Mouse (Mus musculus): ENCODE results near the gene Btbd2. TPM values are rescaled to one million over a fixed set of nuclear protein-coding genes. Genes with fewer than 3 reads are reported as not detected.
A peak's percentile ranks its signal among the peaks of the same experiment; 100 is the strongest.
"Not testable (repeated sequence)": the region's sequence is repeated elsewhere in the genome, so short reads cannot be mapped to it uniquely, and the experiment has no call there.

The Btbd2 gene
- polyA plus RNA-seq, 1 experiment from 2014 or later: 75.0 TPM

GRCm38 (mm10) chr10:80610116-80610785 is 46.6 kb downstream of the Btbd2 start:
- ATAC-seq (ENCODE audit: low read depth): no peak
- Histone ChIP-seq H3K9me3 (ENCODE audit: control insufficient read depth, low read length) (no peaks in the 10 kb centered on the region), H3K4me3 (ENCODE audit: low read depth, low read length) (no peak overlapping the region), H3K36me3 (ENCODE audit: control insufficient read depth, insufficient read depth, low read length) (peaks cover 36% of the 10 kb centered on the region), H3K27me3 (ENCODE audit: control insufficient read depth, insufficient read depth, low read length) (no peaks in the 10 kb centered on the region), H3K4me2 (ENCODE audit: low read depth, low read length) (no peak overlapping the region), H3K27ac (ENCODE audit: low read depth, low read length) (no peak overlapping the region), H3K9ac (replicated peaks; ENCODE audit: low read depth, low read length) (no peak overlapping the region), H3K4me1 (ENCODE audit: control insufficient read depth, insufficient read depth, low read length) (no peaks in the 10 kb centered on the region)
- 89% methylated on average over 9 of the region's 9 CpGs for WGBS

- Histone ChIP-seq H3K4me3 (ENCODE audit: low read depth, low read length) (no peak overlapping the region), H3K4me2 (ENCODE audit: low read depth, low read length) (no peak overlapping the region), H3K27ac (ENCODE audit: low read depth, low read length) (no peak overlapping the region), H3K9me3 (ENCODE audit: control insufficient read depth, low read length) (no peaks in the 10 kb centered on the region), H3K27me3 (ENCODE audit: control insufficient read depth, insufficient read depth, low read length) (no peaks in the 10 kb centered on the region), H3K9ac (replicated peaks; ENCODE audit: low read depth, low read length) (no peak overlapping the region), H3K4me1 (ENCODE audit: control insufficient read depth, insufficient read depth, low read length) (no peaks in the 10 kb centered on the region), H3K36me3 (ENCODE audit: control insufficient read depth, insufficient read depth, low read length) (peaks cover 29% of the 10 kb centered on the region)
- ATAC-seq (ENCODE audit: low read depth): no peak
- WGBS: 90% methylated on average over 10 of the region's 10 CpGs
Measured at GRCm38 (mm10) chr10:80609269-80609924, 47.5 kb downstream of the Btbd2 start.

- Histone ChIP-seq H3K4me3 (ENCODE audit: low read depth, low read length) (no peak overlapping the region), H3K4me2 (ENCODE audit: low read depth, low read length) (no peak overlapping the region), H3K27ac (ENCODE audit: low read depth, low read length) (no peak overlapping the region), H3K4me1 (ENCODE audit: control insufficient read depth, insufficient read depth, low read length) (peaks cover 9% of the 10 kb centered on the region), H3K9ac (replicated peaks; ENCODE audit: low read depth, low read length) (no peak overlapping the region), H3K9me3 (ENCODE audit: control insufficient read depth, low read length) (no peaks in the 10 kb centered on the region), H3K36me3 (ENCODE audit: control insufficient read depth, insufficient read depth, low read length) (peaks cover 29% of the 10 kb centered on the region), H3K27me3 (ENCODE audit: control insufficient read depth, insufficient read depth, low read length) (no peaks in the 10 kb centered on the region)
- no peak for ATAC-seq (ENCODE audit: low read depth)
- 95% methylated on average over 3 of the region's 3 CpGs for WGBS
Measured at GRCm38 (mm10) chr10:80608435-80608834, 48.4 kb downstream of the Btbd2 start.

GRCm38 (mm10) chr10:80606737-80607350 is 50.0 kb downstream of the Btbd2 start:
- H3K36me3 ChIP-seq (ENCODE audit: control insufficient read depth, insufficient read depth, low read length): peaks cover 22% of the 10 kb centered on the region
- no peaks in the 10 kb centered on the region for H3K9me3 ChIP-seq (ENCODE audit: control insufficient read depth, low read length)
- no peak overlapping the region for H3K4me3 ChIP-seq (ENCODE audit: low read depth, low read length)
- H3K9ac ChIP-seq (replicated peaks; ENCODE audit: low read depth, low read length): no peak overlapping the region
- ATAC-seq (ENCODE audit: low read depth): no peak
- 97% methylated on average over 34 of the region's 34 CpGs for WGBS
- H3K27ac ChIP-seq (ENCODE audit: low read depth, low read length): no peak overlapping the region
- peaks cover 10% of the 10 kb centered on the region for H3K4me1 ChIP-seq (ENCODE audit: control insufficient read depth, insufficient read depth, low read length)
- H3K4me2 ChIP-seq (ENCODE audit: low read depth, low read length): no peak overlapping the region
- H3K27me3 ChIP-seq (ENCODE audit: control insufficient read depth, insufficient read depth, low read length): no peaks in the 10 kb centered on the region

GRCm38 (mm10) chr10:80606306-80606705 is 50.6 kb downstream of the Btbd2 start:
- peaks cover 22% of the 10 kb centered on the region for H3K36me3 ChIP-seq (ENCODE audit: control insufficient read depth, insufficient read depth, low read length)
- no peaks in the 10 kb centered on the region for H3K27me3 ChIP-seq (ENCODE audit: control insufficient read depth, insufficient read depth, low read length)
- no peak for ATAC-seq (ENCODE audit: low read depth)
- H3K4me1 ChIP-seq (ENCODE audit: control insufficient read depth, insufficient read depth, low read length): peaks cover 10% of the 10 kb centered on the region
- H3K9me3 ChIP-seq (ENCODE audit: control insufficient read depth, low read length): no peaks in the 10 kb centered on the region
- H3K9ac ChIP-seq (replicated peaks; ENCODE audit: low read depth, low read length): no peak overlapping the region
- WGBS: 93% methylated on average over 23 of the region's 23 CpGs
- H3K27ac ChIP-seq (ENCODE audit: low read depth, low read length): no peak overlapping the region
- no peak overlapping the region for H3K4me2 ChIP-seq (ENCODE audit: low read depth, low read length)
- no peak overlapping the region for H3K4me3 ChIP-seq (ENCODE audit: low read depth, low read length)

- ATAC-seq (ENCODE audit: low read depth); H3K9ac ChIP-seq (replicated peaks; ENCODE audit: low read depth, low read length); H3K27me3 ChIP-seq (ENCODE audit: control insufficient read depth, insufficient read depth, low read length); H3K4me2 ChIP-seq (ENCODE audit: low read depth, low read length); H3K4me3 ChIP-seq (ENCODE audit: low read depth, low read length); H3K9me3 ChIP-seq (ENCODE audit: control insufficient read depth, low read length); H3K27ac ChIP-seq (ENCODE audit: low read depth, low read length): not testable (repeated sequence)
- 90% methylated on average over 3 of the region's 4 CpGs for WGBS
- peaks cover 10% of the 10 kb centered on the region for H3K4me1 ChIP-seq (ENCODE audit: control insufficient read depth, insufficient read depth, low read length)
- H3K36me3 ChIP-seq (ENCODE audit: control insufficient read depth, insufficient read depth, low read length): peaks cover 22% of the 10 kb centered on the region
Measured at GRCm38 (mm10) chr10:80605721-80606120, 51.1 kb downstream of the Btbd2 start, which contains the start of gene Gm49322. Gm49322 (plus strand) TSS chr10:80606021.

GRCm38 (mm10) chr10:80604988-80605387 is 51.9 kb downstream of the Btbd2 start:
- ATAC-seq (ENCODE audit: low read depth): no peak
- peaks cover 10% of the 10 kb centered on the region for H3K4me1 ChIP-seq (ENCODE audit: control insufficient read depth, insufficient read depth, low read length)
- H3K27ac ChIP-seq (ENCODE audit: low read depth, low read length): no peak overlapping the region
- 93% methylated on average over 2 of the region's 2 CpGs for WGBS
- H3K4me3 ChIP-seq (ENCODE audit: low read depth, low read length): no peak overlapping the region
- H3K27me3 ChIP-seq (ENCODE audit: control insufficient read depth, insufficient read depth, low read length): no peaks in the 10 kb centered on the region
- no peak overlapping the region for H3K9ac ChIP-seq (replicated peaks; ENCODE audit: low read depth, low read length)
- H3K4me2 ChIP-seq (ENCODE audit: low read depth, low read length): no peak overlapping the region
- peaks cover 22% of the 10 kb centered on the region for H3K36me3 ChIP-seq (ENCODE audit: control insufficient read depth, insufficient read depth, low read length)
- no peaks in the 10 kb centered on the region for H3K9me3 ChIP-seq (ENCODE audit: control insufficient read depth, low read length)

- WGBS: 83% methylated on average over 7 of the region's 7 CpGs
- H3K27ac ChIP-seq (ENCODE audit: low read depth, low read length): no peak overlapping the region
- peaks cover 16% of the 10 kb centered on the region for H3K36me3 ChIP-seq (ENCODE audit: control insufficient read depth, insufficient read depth, low read length)
- H3K4me3 ChIP-seq (ENCODE audit: low read depth, low read length): peak overlapping the region; percentile 52
- H3K9me3 ChIP-seq (ENCODE audit: control insufficient read depth, low read length): no peaks in the 10 kb centered on the region
- peaks cover 10% of the 10 kb centered on the region for H3K4me1 ChIP-seq (ENCODE audit: control insufficient read depth, insufficient read depth, low read length)
- H3K9ac ChIP-seq (replicated peaks; ENCODE audit: low read depth, low read length): peak overlapping the region; percentile 43
- peak overlapping the region; percentile 83; the same call in 1 of the 2 replicates for H3K4me2 ChIP-seq (ENCODE audit: low read depth, low read length)
- H3K27me3 ChIP-seq (ENCODE audit: control insufficient read depth, insufficient read depth, low read length): no peaks in the 10 kb centered on the region
- no peak for ATAC-seq (ENCODE audit: low read depth)
Measured at GRCm38 (mm10) chr10:80604001-80604509, 52.8 kb downstream of the Btbd2 start.

- Histone ChIP-seq H3K4me3 (ENCODE audit: low read depth, low read length) (peak overlapping the region; percentile 52), H3K9me3 (ENCODE audit: control insufficient read depth, low read length) (no peaks in the 10 kb centered on the region), H3K4me2 (ENCODE audit: low read depth, low read length) (peak overlapping the region; percentile 83), H3K27me3 (ENCODE audit: control insufficient read depth, insufficient read depth, low read length) (no peaks in the 10 kb centered on the region), H3K9ac (replicated peaks; ENCODE audit: low read depth, low read length) (peak overlapping the region; percentile 43), H3K27ac (ENCODE audit: low read depth, low read length) (peak overlapping the region; percentile 78), H3K36me3 (ENCODE audit: control insufficient read depth, insufficient read depth, low read length) (peaks cover 9% of the 10 kb centered on the region), H3K4me1 (ENCODE audit: control insufficient read depth, insufficient read depth, low read length) (peaks cover 10% of the 10 kb centered on the region)
- peak; percentile 15 for ATAC-seq (ENCODE audit: low read depth)
- WGBS: 27% methylated on average over 7 of the region's 7 CpGs
Measured at GRCm38 (mm10) chr10:80603364-80603763, 53.5 kb downstream of the Btbd2 start.
